Comparison of ENCODE assay signal across 8 mouse cellular contexts in genomic region chr9:120586546-120586945, GRCm38 (mm10). TPM values are rescaled to one million over a fixed set of nuclear protein-coding genes. Genes with fewer than 3 reads are reported as not detected.
A peak's percentile ranks its signal among the peaks of the same experiment; 100 is the strongest.
DNase-seq lines count a peak whose midpoint lies in the region; ATAC-seq and TF ChIP-seq lines count a peak whose summit lies in the region.

No protein-coding gene starts in this region.

- no peaks in the 10 kb centered on the region for H3K27me3 ChIP-seq in hindbrain, embryonic 11.5 days (ENCODE audit: control insufficient read depth, insufficient read depth, low read length)
- H3K27me3 ChIP-seq in hindbrain, embryonic 16.5 days (replicated peaks; ENCODE audit: control insufficient read depth, insufficient read depth, low read length): no peaks in the 10 kb centered on the region
- H3K27me3 ChIP-seq in ES-Bruce4 (ENCODE audit: control insufficient read depth, insufficient read depth, low read length, poor library complexity, severe bottlenecking): no peaks in the 10 kb centered on the region
- H3K27me3 ChIP-seq in midbrain, postnatal 0 days (ENCODE audit: insufficient read depth, low read length): no peaks in the 10 kb centered on the region

- no peaks in the 10 kb centered on the region for H3K36me3 ChIP-seq in hindbrain, embryonic 11.5 days (ENCODE audit: control insufficient read depth, insufficient read depth, low read length)
- no peaks in the 10 kb centered on the region for H3K36me3 ChIP-seq in hindbrain, embryonic 16.5 days (ENCODE audit: control insufficient read depth, insufficient read depth, low read length)
- H3K36me3 ChIP-seq in ES-Bruce4 (ENCODE audit: control insufficient read depth, insufficient read depth, low read length, poor library complexity, severe bottlenecking): no peaks in the 10 kb centered on the region
- no peaks in the 10 kb centered on the region for H3K36me3 ChIP-seq in midbrain, postnatal 0 days (ENCODE audit: insufficient read depth, low read length)

- H3K9me3 ChIP-seq in hindbrain, embryonic 11.5 days (ENCODE audit: control insufficient read depth, low read length): no peaks in the 10 kb centered on the region
- H3K9me3 ChIP-seq in hindbrain, embryonic 16.5 days (ENCODE audit: control insufficient read depth, low read length): no peaks in the 10 kb centered on the region
- no peaks in the 10 kb centered on the region for H3K9me3 ChIP-seq in ES-Bruce4 (replicated peaks; ENCODE audit: control insufficient read depth, insufficient read depth, low read length, poor library complexity, severe bottlenecking)
- H3K9me3 ChIP-seq in midbrain, postnatal 0 days (ENCODE audit: low read length): no peaks in the 10 kb centered on the region

- H3K4me3 ChIP-seq in hindbrain, embryonic 11.5 days (ENCODE audit: low read depth, low read length): no peak overlapping the region
- no peak overlapping the region for H3K4me3 ChIP-seq in hindbrain, embryonic 16.5 days (ENCODE audit: low read length)
- H3K4me3 ChIP-seq in ES-Bruce4 (ENCODE audit: low read depth, low read length): no peak overlapping the region
- no peak overlapping the region for H3K4me3 ChIP-seq in midbrain, postnatal 0 days (ENCODE audit: low read depth, low read length)

- peaks cover 7% of the 10 kb centered on the region; the same call in 1 of the 2 replicates for H3K4me1 ChIP-seq in hindbrain, embryonic 11.5 days (replicated peaks; ENCODE audit: control insufficient read depth, insufficient read depth, low read length)
- peaks cover 10% of the 10 kb centered on the region for H3K4me1 ChIP-seq in hindbrain, embryonic 16.5 days (ENCODE audit: control insufficient read depth, insufficient read depth, low read depth, low read length)
- no peaks in the 10 kb centered on the region for H3K4me1 ChIP-seq in ES-Bruce4 (ENCODE audit: control insufficient read depth, insufficient read depth, low read length)
- H3K4me1 ChIP-seq in midbrain, postnatal 0 days (ENCODE audit: insufficient read depth, low read length): no peaks in the 10 kb centered on the region

- no peak overlapping the region for H3K9ac ChIP-seq in hindbrain, embryonic 11.5 days (ENCODE audit: low read depth, low read length)
- no peak overlapping the region for H3K9ac ChIP-seq in hindbrain, embryonic 16.5 days (ENCODE audit: low read depth, low read length)
- H3K9ac ChIP-seq in ES-Bruce4 (ENCODE audit: low read depth, poor library complexity, severe bottlenecking): no peak overlapping the region
- no peak overlapping the region for H3K9ac ChIP-seq in midbrain, postnatal 0 days (replicated peaks; ENCODE audit: low read length, poor library complexity, severe bottlenecking)

- intact Hi-C loops in gastrocnemius, postnatal 14 days (cut with DNase I; ENCODE audit: low total_unique reads): loop anchor here (5.0 kb wide), 2 partner anchors 84 to 154 kb away; no protein-coding TSS in a partner anchor

- TF ChIP-seq CTCF in ES-Bruce4 (IDR thresholded peaks at IDR 0.05; ENCODE audit: low read depth, low read length): peak; percentile 71
- TF ChIP-seq CTCF in midbrain, postnatal 0 days (IDR thresholded peaks at IDR 0.05): peak; percentile 94

- H3K4me2 ChIP-seq in hindbrain, embryonic 11.5 days (replicated peaks; ENCODE audit: low read depth, low read length): no peak overlapping the region
- no peak overlapping the region for H3K4me2 ChIP-seq in hindbrain, embryonic 16.5 days (ENCODE audit: low read length)
- no peak overlapping the region for H3K4me2 ChIP-seq in midbrain, postnatal 0 days (ENCODE audit: low read depth, low read length, poor library complexity, severe bottlenecking)

- no peak for ATAC-seq in hindbrain, embryonic 11.5 days (ENCODE audit: low FRiP score)
- ATAC-seq in hindbrain, embryonic 16.5 days: no peak
- no peak for ATAC-seq in midbrain, postnatal 0 days (ENCODE audit: low FRiP score)

- 19% methylated on average over 3 of the region's 3 CpGs for WGBS in hindbrain, embryonic 11.5 days
- 12% methylated on average over 3 of the region's 3 CpGs for WGBS in hindbrain, embryonic 16.5 days
- WGBS in midbrain, postnatal 0 days: 14% methylated on average over 3 of the region's 3 CpGs

- H3K27ac ChIP-seq in hindbrain, embryonic 11.5 days (ENCODE audit: low read depth, low read length): no peak overlapping the region
- H3K27ac ChIP-seq in hindbrain, embryonic 16.5 days (ENCODE audit: low read depth, low read length): no peak overlapping the region
- no peak overlapping the region for H3K27ac ChIP-seq in ES-Bruce4 (ENCODE audit: insufficient read depth, low read length)
- H3K27ac ChIP-seq in midbrain, postnatal 0 days (ENCODE audit: low read depth, low read length): no peak overlapping the region

- DNase-seq in hindbrain, embryonic 11.5 days (ENCODE audit: low spot score): peak; percentile 90
- peak; percentile 60 for DNase-seq in cerebellum, adult 8-10 months
- peak; percentile 64 for DNase-seq in gastrocnemius, postnatal 14 days
- peak; percentile 79 to 82 for DNase-seq in layer of hippocampus, postnatal 10 days (ENCODE audit: low spot score in 2 of 2)
- DNase-seq in midbrain, postnatal 0 days (ENCODE audit: low spot score): peak; percentile 78
- peak; percentile 50 for DNase-seq in testis, postnatal 14 days (ENCODE audit: low spot score)

- no peak for TF ChIP-seq EP300 in ES-Bruce4 (IDR thresholded peaks at IDR 0.05; ENCODE audit: insufficient read depth, low read depth, low read length)

- TF ChIP-seq POLR2A in ES-Bruce4 (IDR thresholded peaks at IDR 0.05; ENCODE audit: insufficient read depth, low read length): no peak

RNA-seq across cellular contexts. Expression of gene Rpl14, which starts 15.3 kb away (rescaled TPM):
- 822 and 883 TPM in 2 replicates for polyA plus RNA-seq in hindbrain, embryonic 11.5 days (2014; fragmentation: Nextera tagmentation; extraction: Ambion mirVana)
- polyA plus RNA-seq in hindbrain, embryonic 16.5 days (2015; fragmentation: Nextera tagmentation; extraction: Ambion mirVana): 360 and 404 TPM in 2 replicates
- 1,004 and 1,061 TPM in 2 replicates for polyA plus RNA-seq in ES-Bruce4 (2011; ENCODE audit: insufficient read depth, insufficient read length, low read depth, missing spikeins)
- total RNA-seq in gastrocnemius, postnatal 14 days (2021): 100 to 1,000 TPM; 386 to 432 TPM
- total RNA-seq in layer of hippocampus, postnatal 10 days (2021): 100 to 1,000 TPM; 340 to 352 TPM
- 261 and 287 TPM in 2 replicates for total RNA-seq in midbrain, postnatal 0 days (2014; rRNA removed)
- 445 and 474 TPM in 2 replicates for polyA plus RNA-seq in midbrain, postnatal 0 days (2015; fragmentation: Nextera tagmentation; extraction: Ambion mirVana)

RNA-seq across cellular contexts. Expression of gene Entpd3, which starts 46.9 kb away (rescaled TPM):
- polyA plus RNA-seq in hindbrain, embryonic 11.5 days (2014; fragmentation: Nextera tagmentation; extraction: Ambion mirVana): 0.47 and 0.51 TPM in 2 replicates
- 4.5 and 4.7 TPM in 2 replicates for polyA plus RNA-seq in hindbrain, embryonic 16.5 days (2015; fragmentation: Nextera tagmentation; extraction: Ambion mirVana)
- polyA plus RNA-seq in ES-Bruce4 (2011; ENCODE audit: insufficient read depth, insufficient read length, low read depth, missing spikeins): 0.58 and 1.3 TPM in 2 replicates
- total RNA-seq in gastrocnemius, postnatal 14 days (2021): not detected
- 1 to 10 TPM; 3.9 to 4.1 TPM for total RNA-seq in layer of hippocampus, postnatal 10 days (2021)
- 6.9 and 9.0 TPM in 2 replicates for total RNA-seq in midbrain, postnatal 0 days (2014; rRNA removed)
- polyA plus RNA-seq in midbrain, postnatal 0 days (2015; fragmentation: Nextera tagmentation; extraction: Ambion mirVana): 4.7 and 5.2 TPM in 2 replicates
